Mouse (Mus musculus): ENCODE measurements around the gene Tnrc6a.
"Not testable (repeated sequence)": the region's sequence is repeated elsewhere in the genome, so short reads cannot be mapped to it uniquely, and the experiment has no call there.

The Tnrc6a gene

GRCm38 (mm10) chr7:123123665-123124298, at the start of gene Tnrc6a:
Gene Tnrc6a, plus strand, starts transcription at chr7:123123885.
- ChIA-PET CTCF (interaction anchor here in 2 of 4 experiments (0.6 to 0.7 kb wide), 2 partner anchors 32 to 47 kb away, joined by 4 to 6 read pairs; no protein-coding TSS in a partner anchor), POLR2A (interaction anchor here (0.5 to 11.5 kb wide), 21 partner anchors 7 to 877 kb away, joined by 3 to 132 read pairs (median 4); no protein-coding TSS in a partner anchor)

- ChIA-PET CTCF (interaction anchor here in 1 of 4 experiments (0.6 kb wide), 1 partner anchor 619 kb away, joined by 3 read pairs; no protein-coding TSS in a partner anchor), POLR2A (interaction anchor here in 1 of 4 experiments (0.6 kb wide), 1 partner anchor 49 kb away, joined by 10 read pairs; no protein-coding TSS in a partner anchor)
Measured at GRCm38 (mm10) chr7:123082236-123082635, 41.4 kb upstream of the Tnrc6a start.

GRCm38 (mm10) chr7:123083441-123084123, 40.1 kb upstream of the Tnrc6a start:
- POLR2A ChIA-PET: interaction anchor here in 2 of 4 experiments (1.6 to 2.7 kb wide), 2 partner anchors 15 to 53 kb away, joined by 7 to 8 read pairs; no protein-coding TSS in a partner anchor
- CTCF ChIA-PET: interaction anchor here in 1 of 4 experiments (0.6 kb wide), 1 partner anchor 19 kb away, joined by 6 read pairs; no protein-coding TSS in a partner anchor

- CTCF ChIA-PET: interaction anchor here in 2 of 4 experiments (0.5 to 0.8 kb wide), 3 partner anchors 393 to 934 kb away, joined by 3 to 10 read pairs (median 3); no protein-coding TSS in a partner anchor
Measured at GRCm38 (mm10) chr7:123084180-123084691, 39.4 kb upstream of the Tnrc6a start.

GRCm38 (mm10) chr7:123084708-123085107, 39.0 kb upstream of the Tnrc6a start:
- CTCF ChIA-PET: interaction anchor here in 2 of 4 experiments (0.5 to 1.1 kb wide), 4 partner anchors 8 to 934 kb away, joined by 3 to 10 read pairs (median 3); no protein-coding TSS in a partner anchor
- POLR2A ChIA-PET: interaction anchor here (0.5 to 2.7 kb wide), 14 partner anchors 9 to 865 kb away, joined by 3 to 8 read pairs (median 3); no protein-coding TSS in a partner anchor

More at GRCm38 (mm10) chr7:123084180-123084691, 39.4 kb upstream of the Tnrc6a start:
- POLR2A ChIA-PET: interaction anchor here (0.5 to 2.7 kb wide), 13 partner anchors 9 to 864 kb away, joined by 3 to 8 read pairs (median 3); no protein-coding TSS in a partner anchor

DNA sequence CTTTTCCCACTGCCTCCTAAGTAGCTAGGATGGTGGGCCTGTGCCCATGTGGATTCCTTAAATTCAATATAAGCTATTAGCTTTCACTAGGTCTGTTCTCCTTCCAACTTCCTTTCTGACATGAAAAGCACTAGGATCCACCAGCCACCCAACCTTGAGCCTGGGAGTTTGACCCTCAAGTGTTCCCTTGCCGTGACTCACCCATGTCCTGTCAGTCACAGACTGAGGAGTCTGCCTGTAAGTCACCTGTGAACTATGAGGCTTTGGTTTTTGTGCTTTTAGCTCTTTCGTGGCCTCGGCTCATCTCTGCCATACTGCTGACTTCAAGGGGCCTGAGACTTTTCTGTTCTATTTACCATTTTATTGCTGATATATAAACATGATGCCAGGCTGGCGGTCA, 34.8 kb upstream of the Tnrc6a start:
- CTCF ChIA-PET: interaction anchor here in 1 of 4 experiments (0.7 kb wide), 1 partner anchor 60 kb away, joined by 5 read pairs; no protein-coding TSS in a partner anchor
- POLR2A ChIA-PET: interaction anchor here in 2 of 4 experiments (0.5 to 1.1 kb wide), 2 partner anchors 9 to 43 kb away, joined by 3 to 5 read pairs; no protein-coding TSS in a partner anchor

- ChIA-PET POLR2A (interaction anchor here in 1 of 4 experiments (1.0 kb wide), 1 partner anchor 12 kb away, joined by 4 read pairs; no protein-coding TSS in a partner anchor), CTCF (no interaction called here)
Measured at GRCm38 (mm10) chr7:123096344-123097120, 27.2 kb upstream of the Tnrc6a start.

DNA sequence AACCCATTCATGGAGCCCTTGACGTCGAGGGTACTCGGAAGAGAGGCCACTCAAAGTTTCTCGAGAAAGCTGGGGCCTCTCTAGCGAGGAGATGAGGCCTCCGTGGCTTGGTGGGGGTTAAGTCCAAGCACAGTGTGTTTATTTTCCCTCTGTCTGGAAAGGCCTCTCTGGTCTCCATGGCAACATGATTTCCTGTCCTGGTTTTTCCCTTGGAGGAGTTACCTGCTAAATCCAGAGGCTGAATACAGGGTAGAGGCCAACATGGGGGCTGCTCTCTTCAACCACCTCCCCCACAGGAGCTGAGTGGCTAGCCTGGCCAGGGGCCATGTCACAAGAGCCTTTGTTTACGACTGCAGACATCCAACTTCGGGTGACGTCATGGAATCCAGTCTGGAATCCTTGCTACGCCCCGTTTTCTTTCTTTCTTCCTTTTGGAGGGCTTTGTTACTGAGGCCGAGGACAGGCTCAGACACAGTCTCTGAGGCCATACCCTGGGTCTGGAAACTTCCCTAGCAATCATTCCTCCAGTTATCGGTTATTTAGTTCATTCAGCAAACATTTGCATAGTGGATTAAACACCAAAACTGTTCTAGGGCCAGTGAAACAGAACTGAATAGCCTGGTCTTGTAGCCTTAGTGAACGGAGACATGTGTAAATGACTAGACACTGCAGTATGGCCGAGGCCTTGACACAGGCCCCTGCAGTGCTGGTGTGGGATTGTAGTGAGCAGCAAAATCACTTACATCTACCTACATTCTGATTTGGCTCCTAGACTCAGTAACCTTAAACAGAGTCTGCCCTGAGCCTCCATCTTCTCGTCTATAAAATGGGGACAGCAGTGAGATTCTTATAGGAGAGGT, 25.6 kb upstream of the Tnrc6a start:
- POLR2A ChIA-PET: interaction anchor here in 3 of 4 experiments (0.6 to 1.9 kb wide), 10 partner anchors 9 to 272 kb away, joined by 3 to 8 read pairs (median 4); partner anchors contain the start of genes Arhgap17 (in 1 of the 3) and Lcmt1 (in 1 of the 3)

DNA sequence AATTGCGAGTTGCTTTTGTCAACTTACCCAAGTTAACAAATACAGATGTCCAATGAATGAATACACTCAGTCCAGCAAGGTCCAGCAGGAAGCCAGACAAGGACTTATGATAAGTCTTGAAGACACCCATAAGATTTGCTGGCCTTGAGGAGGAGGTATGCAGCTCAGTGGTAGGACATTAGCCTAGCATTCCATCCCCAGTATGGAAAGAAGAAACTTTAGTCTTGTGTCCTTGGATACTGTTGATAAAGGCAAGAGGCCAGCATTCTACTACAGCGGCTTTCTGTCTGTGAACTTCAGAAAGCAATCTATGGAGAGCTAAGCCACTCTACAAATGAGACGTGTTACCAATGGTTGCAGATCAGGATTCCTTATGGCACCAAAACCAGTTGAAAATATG, 22.4 kb upstream of the Tnrc6a start:
- ChIA-PET POLR2A (interaction anchor here in 2 of 4 experiments (0.7 to 1.7 kb wide), 3 partner anchors 9 to 30 kb away, joined by 3 read pairs; no protein-coding TSS in a partner anchor), CTCF (no interaction called here)

More for the DNA sequence above, 25.6 kb upstream of the Tnrc6a start:
- CTCF ChIA-PET: interaction anchor here in 2 of 4 experiments (0.7 kb wide), 2 partner anchors 18 to 45 kb away, joined by 3 read pairs; no protein-coding TSS in a partner anchor

- POLR2A ChIA-PET: interaction anchor here in 1 of 4 experiments (0.6 to 1.5 kb wide), 2 partner anchors 12 to 13 kb away, joined by 3 to 4 read pairs; no protein-coding TSS in a partner anchor
- CTCF ChIA-PET: not testable (repeated sequence)
Measured at GRCm38 (mm10) chr7:123105381-123105780, 18.3 kb upstream of the Tnrc6a start.

DNA sequence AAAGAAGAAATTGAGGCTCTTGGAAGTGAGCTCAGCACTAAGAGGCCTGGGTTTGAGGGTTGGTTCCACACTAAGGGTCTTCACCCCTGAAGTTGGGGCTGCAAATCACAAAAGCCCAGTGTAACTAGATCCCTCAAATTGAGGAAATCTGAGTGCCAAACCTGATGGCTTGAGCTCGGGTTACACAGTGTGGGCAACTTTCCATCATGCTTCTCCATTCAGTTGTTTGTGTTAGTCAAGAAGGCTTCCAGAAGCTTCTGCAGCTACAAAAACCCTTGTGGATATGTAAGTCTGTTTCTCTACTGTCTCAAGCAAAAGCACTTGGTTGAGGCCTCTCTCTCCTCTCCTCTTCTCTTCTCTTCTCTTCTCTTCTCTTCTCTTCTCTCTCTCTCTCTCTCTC, 17.8 kb upstream of the Tnrc6a start:
- ChIA-PET CTCF (no interaction called here), POLR2A (interaction anchor here in 2 of 4 experiments (0.6 to 1.9 kb wide), 4 partner anchors 8 to 988 kb away, joined by 3 to 8 read pairs (median 4); no protein-coding TSS in a partner anchor)

DNA sequence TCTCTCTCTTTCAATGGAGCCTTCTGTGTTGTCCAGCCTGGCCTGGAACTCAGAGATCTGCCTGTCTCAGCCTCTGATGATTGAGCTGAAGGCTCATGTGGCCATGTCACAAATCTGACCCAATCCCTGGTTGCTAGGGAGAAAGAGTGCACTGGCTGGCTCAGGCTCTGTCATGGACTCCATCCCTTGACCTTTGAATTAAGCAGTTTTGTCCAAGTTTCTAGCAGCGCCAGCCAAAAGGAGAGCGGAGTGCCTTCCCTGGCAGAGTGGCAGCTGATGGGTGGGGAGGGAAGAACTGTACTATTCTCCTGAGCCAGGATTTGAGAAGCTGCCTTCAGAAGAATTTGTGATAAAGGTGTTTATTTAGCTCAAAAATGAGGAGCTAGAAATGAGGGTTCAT, 17.4 kb upstream of the Tnrc6a start:
- ChIA-PET POLR2A (interaction anchor here in 2 of 4 experiments (0.6 to 1.9 kb wide), 5 partner anchors 8 to 989 kb away, joined by 3 to 8 read pairs (median 3); no protein-coding TSS in a partner anchor), CTCF (no interaction called here)

DNA sequence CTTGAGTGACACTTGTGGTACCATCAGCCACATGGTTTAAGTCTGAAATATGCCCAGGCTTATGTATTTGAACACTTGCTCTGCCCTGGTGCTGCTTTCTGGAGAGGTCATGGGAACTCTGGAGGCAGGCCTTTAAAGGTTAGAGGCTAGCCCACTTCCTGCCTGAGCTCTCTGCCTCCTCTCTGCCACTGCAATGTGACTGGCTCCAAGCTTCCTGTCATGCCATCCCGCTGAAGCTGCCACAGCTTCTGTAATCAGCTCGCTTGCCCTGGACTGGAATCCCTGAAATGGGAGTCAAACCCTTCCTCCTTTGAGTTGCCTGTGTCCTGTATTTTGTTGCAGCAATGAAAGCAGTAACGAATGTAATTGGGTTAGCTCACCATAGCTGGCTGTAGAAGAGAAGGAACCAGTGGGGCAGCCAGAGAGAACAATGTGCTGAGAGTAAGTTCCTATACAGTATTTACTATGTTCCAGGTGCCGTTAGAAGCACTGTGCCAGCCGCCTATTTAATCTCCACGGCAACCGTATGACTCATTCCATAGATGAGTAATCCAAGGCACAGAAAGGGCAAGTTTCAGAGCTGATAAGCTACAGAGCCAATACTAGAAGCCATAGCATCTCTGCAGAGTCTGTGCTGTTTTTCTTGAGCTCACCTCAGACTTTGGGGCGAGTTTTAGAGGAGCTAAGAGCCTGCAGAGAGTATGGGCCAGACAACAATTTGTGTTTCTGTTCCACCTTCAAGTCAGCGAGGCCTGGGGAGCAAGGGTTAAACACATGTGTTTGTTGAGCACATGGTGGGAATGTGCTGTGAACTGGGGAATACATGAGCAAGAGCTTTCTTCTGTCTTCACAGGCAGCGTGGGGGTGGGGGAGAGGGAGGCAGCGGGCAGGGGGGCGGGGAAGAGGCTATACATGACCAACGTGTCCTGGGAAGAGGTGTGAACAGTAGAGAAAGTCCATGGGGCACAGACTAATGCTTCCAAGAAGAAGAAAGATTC, 15.3 kb upstream of the Tnrc6a start:
- POLR2A ChIA-PET: interaction anchor here in 2 of 4 experiments (0.8 to 1.8 kb wide), 7 partner anchors 9 to 22 kb away, joined by 3 to 10 read pairs (median 3); no protein-coding TSS in a partner anchor
- CTCF ChIA-PET: no interaction called here

DNA sequence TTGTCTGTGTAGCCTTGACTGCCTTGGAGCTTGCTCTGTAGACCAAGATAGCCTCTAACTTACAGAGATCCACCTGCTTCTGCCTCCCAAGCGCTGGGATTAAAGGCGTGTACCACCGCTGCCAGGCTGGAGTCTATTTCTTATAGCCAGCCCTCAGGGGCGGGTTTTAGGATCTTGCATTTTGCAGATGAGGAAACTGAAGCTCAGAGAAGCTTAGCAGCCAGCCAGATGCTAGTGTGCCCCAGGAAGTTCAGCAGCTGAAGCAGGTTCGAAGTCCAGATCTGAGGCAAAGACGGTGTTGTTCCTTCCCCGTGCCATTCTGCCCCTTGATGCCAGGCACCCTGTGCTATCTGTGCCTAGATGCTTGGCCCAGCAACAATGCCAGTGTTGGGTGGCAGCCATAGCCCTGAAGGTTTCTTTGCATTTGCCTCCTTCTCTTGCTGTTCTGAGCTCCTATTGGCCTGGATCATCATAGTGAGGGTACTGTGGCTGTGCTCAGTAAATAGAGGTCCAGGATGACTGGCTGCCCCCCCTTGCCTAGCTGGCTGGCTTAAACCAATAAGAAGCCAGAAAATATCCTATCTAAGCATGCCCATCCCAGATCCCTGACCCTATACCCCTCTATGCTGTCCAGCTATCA, 14.2 kb upstream of the Tnrc6a start:
- POLR2A ChIA-PET: interaction anchor here in 3 of 4 experiments (0.6 to 1.8 kb wide), 6 partner anchors 11 to 152 kb away, joined by 3 to 10 read pairs (median 3); no protein-coding TSS in a partner anchor
- CTCF ChIA-PET: no interaction called here

- ChIA-PET POLR2A (interaction anchor here in 2 of 4 experiments (1.0 to 1.8 kb wide), 3 partner anchors 9 to 101 kb away, joined by 3 to 7 read pairs (median 3); no protein-coding TSS in a partner anchor), CTCF (no interaction called here)
Measured at GRCm38 (mm10) chr7:123110135-123110534, 13.6 kb upstream of the Tnrc6a start.
